Mouse (Mus musculus): ENCODE data around the gene Gnb3.
A peak's percentile ranks its signal among the peaks of the same experiment; 100 is the strongest.
"Not testable (repeated sequence)": the region's sequence is repeated elsewhere in the genome, so short reads cannot be mapped to it uniquely, and the experiment has no call there.

The Gnb3 gene

GRCm38 (mm10) chr6:124856916-124857839, 17.1 kb upstream of the Gnb3 start, which contains the start of gene P3h3:
Gene P3h3, minus strand, starts transcription at chr6:124857752.
- DNase-seq, result peak; percentile 83

GRCm38 (mm10) chr6:124856321-124856720, 16.2 kb upstream of the Gnb3 start:
- no peak for DNase-seq

DNA sequence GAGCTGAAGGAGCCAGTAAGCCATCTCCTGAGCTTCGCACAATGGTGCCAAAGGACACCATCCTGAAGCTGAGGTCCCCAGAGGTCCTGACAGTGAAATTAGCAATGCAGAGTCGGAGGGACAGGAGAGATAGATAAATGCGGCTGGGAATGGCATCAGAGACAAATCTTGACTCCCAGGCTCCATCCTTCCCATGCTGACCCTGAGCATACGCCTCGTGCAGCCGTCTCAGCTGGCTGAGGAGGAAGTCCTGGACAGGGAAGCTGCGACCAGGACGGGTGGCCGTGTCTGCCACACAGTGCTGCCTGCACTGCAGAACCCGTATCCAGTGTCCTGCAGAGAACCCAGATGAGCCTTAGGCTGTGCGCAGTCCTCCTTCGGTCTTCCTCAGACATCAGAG, 14.6 kb upstream of the Gnb3 start:
- no peak for DNase-seq

- no peak for DNase-seq
Measured at GRCm38 (mm10) chr6:124850535-124850934, 10.5 kb upstream of the Gnb3 start.

DNA sequence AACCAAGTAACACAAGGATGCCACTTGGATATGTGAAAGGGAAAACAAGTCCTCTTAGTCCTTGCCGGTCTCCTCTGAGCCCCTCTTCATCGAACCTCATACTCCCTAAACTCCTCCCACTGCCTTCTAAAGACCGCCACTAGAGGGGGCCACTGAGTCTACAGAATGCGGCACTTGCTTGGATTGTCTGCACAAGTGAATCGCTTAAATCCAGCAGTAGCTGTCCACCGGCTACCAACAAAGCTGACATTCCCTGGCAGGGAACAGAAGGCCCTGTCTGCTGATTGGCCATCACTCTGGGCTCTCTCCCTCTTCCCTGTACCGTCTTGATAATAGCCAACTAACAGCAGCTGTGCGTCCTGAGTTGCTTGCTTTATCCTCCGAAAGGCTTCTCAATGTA, 7.2 kb upstream of the Gnb3 start:
- DNase-seq, result peak; percentile 97

DNA sequence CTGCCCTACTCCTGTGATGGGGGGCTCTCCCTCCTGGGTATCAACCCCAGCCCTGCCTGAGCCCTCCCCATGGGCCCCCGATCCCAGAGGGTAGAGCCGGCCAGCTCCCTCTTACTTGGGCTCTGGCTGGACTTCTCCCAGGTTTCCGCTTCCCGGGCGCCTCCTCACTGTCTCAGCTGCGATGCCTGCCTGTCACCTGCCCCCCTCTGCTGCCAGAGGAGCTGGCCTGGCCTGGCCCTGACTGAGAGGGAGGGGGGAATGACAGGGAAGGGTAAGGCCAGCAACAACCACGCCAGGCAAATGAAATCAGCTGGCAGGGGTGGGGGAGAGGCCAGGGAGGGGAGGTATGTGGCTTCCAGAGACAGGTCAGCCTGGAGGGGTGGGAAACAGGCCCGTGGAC, 270 bp downstream of the Gnb3 start:
- no peak for DNase-seq

DNA sequence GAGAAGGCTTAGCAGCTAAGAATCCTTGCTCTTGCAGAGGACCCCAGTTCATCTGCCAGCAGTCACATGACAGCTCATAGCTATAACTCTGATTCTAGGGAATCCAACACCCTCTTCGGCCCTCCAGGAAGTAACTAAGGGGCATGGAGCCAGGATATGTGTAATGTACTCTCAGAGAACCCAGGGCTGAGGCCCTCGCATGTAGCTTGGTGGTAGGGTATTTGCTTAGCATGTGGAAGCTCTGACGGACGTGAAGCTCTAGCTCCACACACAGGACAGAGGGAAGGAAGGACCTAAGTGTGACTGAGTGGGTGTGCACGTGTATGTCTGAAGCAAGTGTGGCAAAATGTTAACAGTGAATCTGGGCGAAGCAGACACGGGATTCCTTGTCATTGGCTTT, 3.7 kb downstream of the Gnb3 start:
- DNase-seq, result no peak

- peak; percentile 61 for DNase-seq
Measured at GRCm38 (mm10) chr6:124835531-124835930, 4.5 kb downstream of the Gnb3 start.

GRCm38 (mm10) chr6:124834512-124835081, 5.5 kb downstream of the Gnb3 start:
- peak; percentile 38 for DNase-seq

- DNase-seq, result no peak
Measured at GRCm38 (mm10) chr6:124831649-124832048, 8.4 kb downstream of the Gnb3 start.

DNA sequence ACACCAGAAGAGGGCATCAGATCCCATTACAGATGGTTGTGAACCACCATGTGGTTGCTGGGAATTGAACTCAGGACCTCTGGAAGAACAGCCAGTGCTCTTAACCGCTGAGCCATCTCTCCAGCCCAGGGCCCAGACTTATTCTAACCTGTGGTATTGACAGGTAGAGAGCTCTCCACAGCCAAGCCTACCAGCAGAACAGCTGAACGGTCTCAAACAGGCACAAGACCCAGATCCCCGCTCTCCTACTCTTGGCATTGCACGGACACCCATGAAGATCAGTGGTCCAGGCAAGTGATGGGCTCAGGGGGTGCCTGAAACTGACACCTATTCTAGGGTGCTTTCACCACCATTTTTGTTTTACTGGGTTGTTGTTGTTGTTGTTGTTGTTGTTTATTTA, 8.9 kb downstream of the Gnb3 start:
- not testable (repeated sequence) for DNase-seq

DNA sequence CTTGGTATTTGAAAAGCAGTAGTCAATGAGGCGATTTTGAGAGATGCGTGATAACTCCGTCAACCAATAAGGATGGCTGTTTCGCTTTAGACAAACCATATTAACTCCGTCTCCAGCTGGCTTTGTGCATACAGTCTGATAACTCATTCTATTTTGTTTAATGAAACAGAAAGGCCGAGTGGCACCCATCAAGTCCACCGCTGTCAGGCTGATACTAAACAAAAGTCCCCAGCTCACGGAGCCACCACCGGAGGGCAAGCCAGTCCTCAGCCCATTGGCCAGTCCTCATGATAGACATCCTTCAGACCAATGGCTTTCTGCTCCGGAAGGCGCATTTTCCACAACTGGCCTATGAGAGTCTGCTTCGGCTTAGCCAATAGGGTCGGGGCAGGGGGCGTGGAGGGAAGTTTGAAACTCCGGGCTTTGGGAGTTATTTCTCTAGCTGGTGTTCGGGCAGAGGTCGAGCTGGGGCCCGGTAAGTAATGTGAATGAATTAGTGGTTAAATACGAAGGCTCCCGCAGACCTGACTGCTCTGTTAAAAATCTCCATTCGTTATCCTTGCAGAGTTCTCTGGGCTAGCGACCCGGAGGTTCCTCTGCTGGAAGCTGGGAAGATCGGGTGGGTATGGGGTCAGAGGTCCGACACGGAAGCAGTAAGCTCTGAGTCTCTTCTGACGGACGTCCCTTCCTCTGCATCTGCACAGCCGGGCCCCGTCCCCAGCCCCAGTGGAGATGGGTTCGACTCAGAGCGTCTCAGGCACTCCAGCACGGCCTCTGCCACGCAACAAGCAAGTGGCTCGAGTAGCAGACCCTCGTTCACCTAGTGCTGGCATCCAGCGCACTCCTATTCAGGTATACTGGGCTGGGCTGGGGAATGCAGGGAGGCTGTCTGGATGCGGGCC, 10.0 kb downstream of the Gnb3 start:
- DNase-seq, result peak; percentile 98

DNA sequence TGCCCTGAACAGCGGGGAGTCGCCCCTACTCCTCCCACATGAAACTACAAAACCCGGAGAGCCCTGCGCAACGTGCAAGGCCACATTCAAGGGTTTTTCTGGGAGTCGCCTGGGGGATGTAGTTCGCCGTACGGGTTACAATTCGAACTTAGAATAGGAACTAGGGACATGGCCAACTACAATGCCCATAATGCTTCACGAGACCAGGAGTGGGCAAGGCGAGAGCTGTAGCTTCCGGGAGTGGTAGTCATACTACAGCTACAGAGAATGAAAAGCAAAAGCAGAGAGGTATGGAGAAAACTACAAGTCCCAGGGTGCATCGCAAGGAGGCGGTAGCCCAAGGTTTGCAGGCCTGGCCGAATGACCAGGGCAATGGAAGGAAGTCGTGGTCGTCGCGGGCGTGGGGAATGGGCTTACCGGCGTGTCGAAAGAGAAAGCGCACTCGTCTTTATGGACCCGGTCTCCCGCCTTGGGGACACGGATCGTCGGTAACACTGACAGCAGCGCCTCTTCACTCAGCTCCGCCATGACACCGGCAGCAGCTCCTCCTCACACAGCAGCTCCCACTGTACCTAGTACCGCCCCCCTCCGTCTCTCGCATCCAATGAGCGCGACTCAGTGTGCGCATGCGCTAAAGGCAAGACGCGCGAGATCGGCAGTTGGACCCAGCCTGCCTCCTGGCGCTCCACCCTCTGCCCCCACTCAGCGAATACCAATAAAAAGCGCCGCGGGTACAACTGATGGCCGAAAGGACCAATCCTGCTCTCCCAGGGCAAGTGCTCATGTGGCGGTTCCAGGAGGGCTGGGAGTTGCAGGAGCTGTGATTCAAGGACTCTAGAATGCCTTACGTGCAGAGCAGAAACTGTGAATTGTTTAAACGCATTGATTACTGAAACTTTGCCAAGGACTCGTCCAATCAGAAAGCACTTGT, 10.9 kb downstream of the Gnb3 start, which contains the start of the genes Usp5 and Cdca3:
Gene Usp5 (minus strand): TSS at position 617 of the 931 bp plus-strand sequence.
Gene Cdca3 (plus strand): TSS at position 680 of the 931 bp plus-strand sequence.
- DNase-seq, result peak; percentile 99

- DNase-seq, result peak; percentile 40
Measured at GRCm38 (mm10) chr6:124828101-124828592, 11.9 kb downstream of the Gnb3 start.

DNA sequence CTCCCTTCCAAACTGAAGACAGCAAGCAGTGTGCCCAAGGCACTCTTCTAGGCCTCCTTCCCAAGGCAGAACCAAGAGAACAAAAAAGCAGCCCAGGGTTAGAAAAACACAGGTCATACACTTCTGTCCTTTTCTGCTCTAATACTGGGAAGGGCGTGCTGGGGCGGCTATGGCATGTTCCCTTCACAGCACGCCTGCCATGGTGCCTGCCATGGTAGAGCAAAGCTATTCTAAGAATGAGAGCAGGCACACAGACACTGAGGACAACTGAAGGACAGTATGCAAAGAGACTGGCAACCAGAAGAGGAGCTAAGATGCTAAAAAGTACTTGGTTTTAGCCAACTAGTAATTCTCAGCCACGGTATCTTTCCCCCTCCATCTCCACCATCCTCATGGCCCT, 18.0 kb downstream of the Gnb3 start:
- DNase-seq, result no peak

DNA sequence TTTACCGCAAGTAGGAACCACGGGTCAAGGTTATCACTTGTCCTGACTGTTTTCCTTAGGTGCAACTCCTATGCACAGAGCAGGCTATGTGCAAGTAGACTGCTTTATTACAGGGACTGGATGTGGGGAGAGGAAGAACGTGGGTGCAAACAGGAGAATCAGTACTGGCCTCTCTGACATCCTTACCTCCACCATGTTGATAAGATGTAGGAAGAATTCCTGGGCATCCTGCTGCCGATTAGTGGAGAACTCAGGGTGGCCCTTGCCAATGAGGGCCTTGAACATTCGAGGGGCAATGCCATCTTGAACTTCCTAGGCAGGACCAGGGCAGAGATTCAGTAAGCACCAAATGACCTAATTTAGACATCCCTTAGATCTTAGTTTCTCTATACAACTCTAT, 19.2 kb downstream of the Gnb3 start:
- DNase-seq, result no peak

- peak; percentile 42 for DNase-seq
Measured at GRCm38 (mm10) chr6:124817971-124818370, 22.1 kb downstream of the Gnb3 start.

- DNase-seq, result no peak
Measured at GRCm38 (mm10) chr6:124817563-124817962, 22.5 kb downstream of the Gnb3 start.

- no peak for DNase-seq
Measured at GRCm38 (mm10) chr6:124817125-124817524, 22.9 kb downstream of the Gnb3 start.

GRCm38 (mm10) chr6:124816611-124817010, 23.5 kb downstream of the Gnb3 start:
- no peak for DNase-seq

Data from lung, postnatal 36 days (tissue).